Mouse (Mus musculus) myocyte (in vitro differentiated cells): Measurements from ENCODE around the gene Olig3. TPM values are rescaled to one million over a fixed set of nuclear protein-coding genes. Genes with fewer than 3 reads are reported as not detected.

Source experiments
- H3K27me3 ChIP-seq: one replicate; pipeline ENCODE4 v1.6.1; 2011; ENCODE audit not compliant: control insufficient read depth, insufficient read depth, insufficient read length
- H3K36me3 ChIP-seq: one replicate; pipeline ENCODE4 v1.6.1; 2011; ENCODE audit not compliant: control insufficient read depth, insufficient read depth
- H3K4me2 ChIP-seq: one replicate; pipeline ENCODE4 v1.6.1; 2011; ENCODE audit warnings: low read depth, control low read depth
- H3K4me3 ChIP-seq: one replicate; pipeline ENCODE4 v1.5.1; 2011; ENCODE audit warnings: mild to moderate bottlenecking, control low read depth, moderate library complexity
- H3K79me2 ChIP-seq: one replicate; pipeline ENCODE4 v1.6.1; 2011; ENCODE audit not compliant: control insufficient read depth, insufficient read depth
- H3ac ChIP-seq: one replicate; pipeline ENCODE4 v1.6.1; 2011; ENCODE audit not compliant: control insufficient read depth, insufficient read length
- CEBPB ChIP-seq: IDR thresholded peaks from 2 replicates; pipeline ENCODE4 v1.6.1; 2011; ENCODE audit warnings: mild to moderate bottlenecking, moderate library complexity; ENCODE audit not compliant: poor library complexity, insufficient read depth, severe bottlenecking
- E2F4 ChIP-seq: IDR thresholded peaks from one replicate; pipeline ENCODE4 v1.6.1; 2011; ENCODE audit warnings: mild to moderate bottlenecking, control low read depth, moderate library complexity; ENCODE audit not compliant: insufficient read depth
- MAX ChIP-seq: IDR thresholded peaks from one replicate; pipeline ENCODE4 v1.6.1; 2011; ENCODE audit warnings: low read depth, mild to moderate bottlenecking, control low read depth
- MYOD1 ChIP-seq, 3 experiments: IDR thresholded peaks; one replicate each; pipeline ENCODE4 v1.6.1; 2011; ENCODE audit warnings: control low read depth in 2 of 3, low read depth in 2 of 3, mild to moderate bottlenecking in 2 of 3, moderate library complexity in 1 of 3; ENCODE audit not compliant: insufficient read length in 2 of 3, control insufficient read depth in 1 of 3
- MYOG ChIP-seq, 3 experiments: IDR thresholded peaks; one replicate each; pipeline ENCODE4 v1.6.1; 2011; ENCODE audit warnings: control low read depth in 2 of 3, low read depth in 2 of 3, mild to moderate bottlenecking in 2 of 3; ENCODE audit not compliant: insufficient read length in 2 of 3, control insufficient read depth in 1 of 3, insufficient read depth in 1 of 3
- POLR2A ChIP-seq: IDR thresholded peaks from one replicate; pipeline ENCODE4 v1.6.1; 2011; ENCODE audit warnings: low read depth, mild to moderate bottlenecking, control low read depth, moderate library complexity; ENCODE audit not compliant: insufficient read length
- POLR2AphosphoS2 ChIP-seq: IDR thresholded peaks from one replicate; pipeline ENCODE4 v1.6.1; 2011; ENCODE audit warnings: low read depth, control low read depth; ENCODE audit not compliant: insufficient read length
- REST ChIP-seq: IDR thresholded peaks from one replicate; pipeline ENCODE4 v1.6.1; 2011; ENCODE audit warnings: mild to moderate bottlenecking, control low read depth, moderate library complexity; ENCODE audit not compliant: insufficient read depth, insufficient read length
- SRF ChIP-seq: IDR thresholded peaks from one replicate; pipeline ENCODE4 v1.6.1; 2011; ENCODE audit warnings: low read depth; ENCODE audit not compliant: control insufficient read depth, insufficient read length
- TCF12 ChIP-seq: IDR thresholded peaks from one replicate; pipeline ENCODE4 v1.6.1; 2011; ENCODE audit warnings: mild to moderate bottlenecking, control low read depth; ENCODE audit not compliant: poor library complexity, insufficient read depth, severe bottlenecking
- TCF3 ChIP-seq: IDR thresholded peaks from one replicate; pipeline ENCODE4 v1.6.1; 2011; ENCODE audit warnings: low read depth, control low read depth; ENCODE audit not compliant: insufficient read length
- USF1 ChIP-seq: IDR thresholded peaks from one replicate; pipeline ENCODE4 v1.6.1; 2011; ENCODE audit warnings: low read depth, mild to moderate bottlenecking, control low read depth, moderate library complexity
- polyA plus RNA-seq: library from polyadenylated mRNA; unstranded; fragments of >200 nt; fragmentation: generic; extraction: Trizol; gene quantifications from one replicate; pipeline ENCODE4 v1.2.1, GENCODE M21; 2012; ENCODE audit warnings: missing spikeins

Gene Olig3
- polyA plus RNA-seq, 1 experiment: not detected

- no peak overlapping the region for H3ac ChIP-seq
- H3K4me2 ChIP-seq: no peak overlapping the region
- H3K27me3 ChIP-seq: peaks cover 48% of the 10 kb centered on the region
Observed at GRCm38 (mm10) chr10:19354146-19354545, 2.2 kb upstream of the Olig3 start.

GRCm38 (mm10) chr10:19355076-19355475 is 1.3 kb upstream of the Olig3 start:
- Histone ChIP-seq H3K36me3 (no peaks in the 10 kb centered on the region), H3ac (no peak overlapping the region), H3K27me3 (peaks cover 48% of the 10 kb centered on the region), H3K79me2 (no peaks in the 10 kb centered on the region), H3K4me3 (no peak overlapping the region), H3K4me2 (no peak overlapping the region)
- TF ChIP-seq CEBPB (no peak), POLR2A (no peak), REST (no peak), USF1 (no peak), MYOD1 (IDR thresholded peaks at IDR 0.05; ENCODE audit: control insufficient read depth in 1 of 3, insufficient read length in 2 of 3, low read depth in 2 of 3) (no peak), SRF (no peak), E2F4 (no peak), POLR2AphosphoS2 (no peak), MYOG (IDR thresholded peaks at IDR 0.05; ENCODE audit: control insufficient read depth in 1 of 3, insufficient read depth in 1 of 3, insufficient read length in 2 of 3, low read depth in 2 of 3) (no peak)

More at GRCm38 (mm10) chr10:19354146-19354545, 2.2 kb upstream of the Olig3 start:
- Histone ChIP-seq H3K4me3 (no peak overlapping the region), H3K79me2 (no peaks in the 10 kb centered on the region), H3K36me3 (no peaks in the 10 kb centered on the region)
- TF ChIP-seq MYOD1 (IDR thresholded peaks at IDR 0.05; ENCODE audit: control insufficient read depth in 1 of 3, insufficient read length in 2 of 3, low read depth in 2 of 3): no peak
- no peak for TF ChIP-seq POLR2AphosphoS2
- TF ChIP-seq TCF3: no peak
- no peak for TF ChIP-seq SRF
- no peak for TF ChIP-seq CEBPB
- TF ChIP-seq MAX: no peak
- TF ChIP-seq MYOG (IDR thresholded peaks at IDR 0.05; ENCODE audit: control insufficient read depth in 1 of 3, insufficient read depth in 1 of 3, insufficient read length in 2 of 3, low read depth in 2 of 3): no peak
- TF ChIP-seq REST: no peak
- TF ChIP-seq TCF12: no peak
- no peak for TF ChIP-seq USF1
- TF ChIP-seq E2F4: no peak

- Histone ChIP-seq H3K36me3 (no peaks in the 10 kb centered on the region), H3K79me2 (no peaks in the 10 kb centered on the region), H3K4me3 (no peak overlapping the region), H3ac (no peak overlapping the region), H3K27me3 (peaks cover 62% of the 10 kb centered on the region), H3K4me2 (no peak overlapping the region)
- no peak for TF ChIP-seq REST
- no peak for TF ChIP-seq SRF
- no peak for TF ChIP-seq MYOG (IDR thresholded peaks at IDR 0.05; ENCODE audit: control insufficient read depth in 1 of 3, insufficient read depth in 1 of 3, insufficient read length in 2 of 3, low read depth in 2 of 3)
- TF ChIP-seq POLR2AphosphoS2: no peak
- TF ChIP-seq E2F4: no peak
- TF ChIP-seq TCF3: no peak
- no peak for TF ChIP-seq POLR2A
- TF ChIP-seq USF1: no peak
Observed at GRCm38 (mm10) chr10:19356720-19357641, 648 bp downstream of the Olig3 start.

- no peak overlapping the region for H3K4me3 ChIP-seq
- H3K27me3 ChIP-seq: peaks cover 65% of the 10 kb centered on the region
- H3K79me2 ChIP-seq: no peaks in the 10 kb centered on the region
- no peaks in the 10 kb centered on the region for H3K36me3 ChIP-seq
- H3ac ChIP-seq: no peak overlapping the region
- no peak overlapping the region for H3K4me2 ChIP-seq
- TF ChIP-seq REST (no peak), MYOG (IDR thresholded peaks at IDR 0.05; ENCODE audit: control insufficient read depth in 1 of 3, insufficient read depth in 1 of 3, insufficient read length in 2 of 3, low read depth in 2 of 3) (no peak), MAX (no peak), SRF (no peak), POLR2A (no peak), TCF12 (no peak), USF1 (no peak), TCF3 (no peak), CEBPB (no peak), POLR2AphosphoS2 (no peak), MYOD1 (IDR thresholded peaks at IDR 0.05; ENCODE audit: control insufficient read depth in 1 of 3, insufficient read length in 2 of 3, low read depth in 2 of 3) (no peak), E2F4 (no peak)
Observed at GRCm38 (mm10) chr10:19357848-19358247, 1.5 kb downstream of the Olig3 start.
